ENCODE assay signal across 31 mouse cellular contexts in the genomic region with DNA sequence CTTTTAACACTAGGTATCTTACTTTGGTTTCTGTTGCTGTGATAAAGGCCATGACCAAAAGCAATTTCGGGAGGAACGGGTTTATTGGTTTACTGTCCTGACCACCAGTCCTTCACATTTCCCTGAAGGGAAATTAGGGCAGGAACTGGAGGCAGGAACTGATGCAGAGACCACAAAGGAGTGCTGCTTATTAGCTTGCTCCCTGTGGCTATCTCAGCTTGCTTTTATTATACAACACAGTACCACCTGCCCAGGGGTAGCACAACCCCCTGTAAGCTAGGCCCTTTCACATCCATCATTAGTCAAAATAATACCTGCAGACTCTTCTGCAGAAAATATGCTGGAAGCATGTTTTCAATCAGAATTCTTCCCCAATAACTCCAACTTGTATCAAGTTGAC.
DNase-seq lines count a peak whose midpoint lies in the region; ATAC-seq lines count a peak whose summit lies in the region.
"Had no signal": no experiment of that assay in that cellular context is flagged by ENCODE, and none has a peak within 500 bp of the region (broad histone marks: within the 10 kb centered on the region; RNA-seq: fewer than 3 reads in every experiment).

No protein-coding gene starts in this region.

- H3K4me3 ChIP-seq in heart, embryonic 10.5 days, result no peak overlapping the region
- no peak overlapping the region for H3K4me3 ChIP-seq in midbrain, embryonic 14.5 days (replicated peaks; ENCODE audit: low read depth, low read length)
- H3K4me3 ChIP-seq in midbrain, embryonic 10.5 days, result no peak overlapping the region
- H3K4me3 ChIP-seq: embryonic facial prominence, embryonic 12.5 days; heart, adult 2 months; heart, embryonic 15.5 days; hindbrain, embryonic 13.5 days; limb, embryonic 13.5 days; lung, embryonic 15.5 days; midbrain, embryonic 13.5 days; myocyte; neural tube, embryonic 12.5 days; stomach, embryonic 15.5 days had no signal

- 89% methylated on average over 2 of the region's 2 CpGs for WGBS in heart, embryonic 10.5 days
- WGBS in midbrain, embryonic 14.5 days, result 89% methylated on average over 2 of the region's 2 CpGs
- WGBS in midbrain, embryonic 10.5 days, result 90% methylated on average over 2 of the region's 2 CpGs

- peak; percentile 50; the same call in 1 of the 2 replicates for ATAC-seq in midbrain, embryonic 14.5 days (ENCODE audit: low FRiP score, low TSS enrichment)
- ATAC-seq: inflammation-experienced regulatory T-cells, adult 6 months; midbrain, embryonic 13.5 days had no signal

- no peak overlapping the region for H3K4me2 ChIP-seq in midbrain, embryonic 14.5 days (ENCODE audit: low read length)
- H3K4me2 ChIP-seq: embryonic facial prominence, embryonic 12.5 days; heart, embryonic 15.5 days; hindbrain, embryonic 13.5 days; limb, embryonic 13.5 days; liver, embryonic 11.5 days; lung, embryonic 15.5 days; midbrain, embryonic 13.5 days; neural tube, embryonic 12.5 days; stomach, embryonic 15.5 days had no signal

- H3K9ac ChIP-seq in midbrain, embryonic 14.5 days (replicated peaks; ENCODE audit: low read length), result no peak overlapping the region
- H3K9ac ChIP-seq: embryonic facial prominence, embryonic 12.5 days; heart, embryonic 15.5 days; hindbrain, embryonic 13.5 days; limb, embryonic 13.5 days; lung, embryonic 15.5 days; midbrain, embryonic 13.5 days; neural tube, embryonic 12.5 days; stomach, embryonic 15.5 days had no signal

- H3K9me3 ChIP-seq in heart, embryonic 10.5 days, result no peaks in the 10 kb centered on the region
- H3K9me3 ChIP-seq in midbrain, embryonic 14.5 days (ENCODE audit: control insufficient read depth, low read length), result 0 out of 2 replicates have a peak, but pooled peaks cover 6% of the 10 kb centered on the region
- H3K9me3 ChIP-seq in midbrain, embryonic 10.5 days (replicated peaks), result peaks cover 6% of the 10 kb centered on the region
- H3K9me3 ChIP-seq: lung, embryonic 15.5 days; stomach, embryonic 15.5 days had no signal

- H3K27me3 ChIP-seq in heart, embryonic 10.5 days (ENCODE audit: insufficient read depth, poor library complexity, severe bottlenecking), result no peaks in the 10 kb centered on the region
- H3K27me3 ChIP-seq in midbrain, embryonic 14.5 days (ENCODE audit: control insufficient read depth, insufficient read depth, low read length), result no peaks in the 10 kb centered on the region
- H3K27me3 ChIP-seq in midbrain, embryonic 10.5 days (ENCODE audit: low read depth, poor library complexity, severe bottlenecking), result no peaks in the 10 kb centered on the region
- H3K27me3 ChIP-seq: embryonic facial prominence, embryonic 12.5 days; heart, embryonic 15.5 days; hindbrain, embryonic 13.5 days; limb, embryonic 13.5 days; lung, embryonic 15.5 days; midbrain, embryonic 13.5 days; neural tube, embryonic 12.5 days; stomach, embryonic 15.5 days had no signal

- H3K4me1 ChIP-seq in heart, embryonic 10.5 days, result no peaks in the 10 kb centered on the region
- H3K4me1 ChIP-seq in midbrain, embryonic 14.5 days (ENCODE audit: control insufficient read depth, insufficient read depth, low read length), result no peaks in the 10 kb centered on the region
- no peaks in the 10 kb centered on the region for H3K4me1 ChIP-seq in midbrain, embryonic 10.5 days
- H3K4me1 ChIP-seq: embryonic facial prominence, embryonic 12.5 days; heart, embryonic 15.5 days; hindbrain, embryonic 13.5 days; limb, embryonic 13.5 days; lung, embryonic 15.5 days; midbrain, embryonic 13.5 days; neural tube, embryonic 12.5 days; stomach, embryonic 15.5 days had no signal

- H3K27ac ChIP-seq in heart, embryonic 10.5 days, result no peak overlapping the region
- no peak overlapping the region for H3K27ac ChIP-seq in midbrain, embryonic 14.5 days (replicated peaks; ENCODE audit: low read depth, low read length)
- H3K27ac ChIP-seq in midbrain, embryonic 10.5 days (replicated peaks), result no peak overlapping the region
- H3K27ac ChIP-seq: embryonic facial prominence, embryonic 12.5 days; heart, adult 2 months; heart, embryonic 15.5 days; hindbrain, embryonic 13.5 days; limb, embryonic 13.5 days; lung, embryonic 15.5 days; midbrain, embryonic 13.5 days; neural tube, embryonic 12.5 days; stomach, embryonic 15.5 days had no signal

- peak; percentile 72 for DNase-seq in heart, embryonic 10.5 days (ENCODE audit: low spot score)
- DNase-seq in heart, adult 18-20 months, result no peak
- no peak for DNase-seq in midbrain, embryonic 14.5 days
- DNase-seq in midbrain, embryonic 10.5 days (ENCODE audit: low spot score), result no peak
- DNase-seq in ES-CJ7 (ENCODE audit: low read depth, low spot score), result peak; percentile 2
- DNase-seq in R1 (ENCODE audit: low read depth, low spot score), result peak; percentile 8
- no peak for DNase-seq in adrenal gland, postnatal 4 days (ENCODE audit: low spot score in 2 of 2)
- DNase-seq: adrenal gland, adult 8-10 months; B cell, adult 2 months; cerebellum, adult 11 months; cerebellum, adult 9-10 months; cerebellum, postnatal 36 days; embryo, embryonic 11 days; gastrocnemius, postnatal 25 days; heart, adult 2 months; heart, postnatal 36 days; kidney, adult 11 months; kidney, postnatal 14 days; layer of hippocampus, adult 9-11 months; thymus, postnatal 36 days had no signal

- H3K36me3 ChIP-seq in heart, embryonic 10.5 days, result no peaks in the 10 kb centered on the region
- no peaks in the 10 kb centered on the region for H3K36me3 ChIP-seq in midbrain, embryonic 14.5 days (ENCODE audit: control insufficient read depth, insufficient read depth, low read length)
- no peaks in the 10 kb centered on the region for H3K36me3 ChIP-seq in midbrain, embryonic 10.5 days
- H3K36me3 ChIP-seq: embryonic facial prominence, embryonic 12.5 days; heart, embryonic 15.5 days; limb, embryonic 13.5 days; lung, embryonic 15.5 days; midbrain, embryonic 13.5 days; neural tube, embryonic 12.5 days; stomach, embryonic 15.5 days had no signal

Comparison
In these comparisons a context has a peak if more than half of its experiments do, and no peak if none do; other contexts are left out.
1. DNase-seq: peak in heart, embryonic 10.5 days (single experiment), ES-CJ7 (single experiment) and R1 (single experiment); none in heart, adult 18-20 months (0 of 2), midbrain, embryonic 14.5 days (single experiment), midbrain, embryonic 10.5 days (single experiment) and adrenal gland, postnatal 4 days (0 of 2).